Mouse (Mus musculus): ENCODE data around the gene Raver2.

Gene Raver2

GRCm38 (mm10) chr4:101146891-101147655 is 78.3 kb downstream of the Raver2 start:
- TF ChIP-seq GATA4 (IDR thresholded peaks at IDR 0.05; ENCODE audit: insufficient replicate concordance, low read length): no peak

DNA sequence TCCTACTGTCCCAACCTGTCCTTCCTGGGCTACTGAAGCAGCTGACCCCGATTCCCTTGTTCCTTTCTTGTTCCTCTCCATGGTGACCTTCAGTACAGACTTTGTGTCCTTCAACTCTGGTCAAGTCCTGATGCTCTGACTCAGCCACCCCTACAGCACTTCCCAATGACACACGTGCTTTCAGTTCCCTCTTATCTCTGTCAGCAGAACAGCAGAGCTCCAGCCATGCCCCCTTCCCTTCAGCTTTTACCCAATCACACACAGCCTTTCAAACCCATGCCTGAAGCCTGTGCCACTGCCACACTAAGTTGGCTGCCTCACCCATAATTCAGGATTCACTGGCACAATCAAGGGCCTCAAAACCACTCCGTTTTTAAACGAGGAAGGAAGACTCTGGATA is 86.8 kb downstream of the Raver2 start:
- no peak for TF ChIP-seq GATA4 (IDR thresholded peaks at IDR 0.05; ENCODE audit: insufficient replicate concordance, low read length)

DNA sequence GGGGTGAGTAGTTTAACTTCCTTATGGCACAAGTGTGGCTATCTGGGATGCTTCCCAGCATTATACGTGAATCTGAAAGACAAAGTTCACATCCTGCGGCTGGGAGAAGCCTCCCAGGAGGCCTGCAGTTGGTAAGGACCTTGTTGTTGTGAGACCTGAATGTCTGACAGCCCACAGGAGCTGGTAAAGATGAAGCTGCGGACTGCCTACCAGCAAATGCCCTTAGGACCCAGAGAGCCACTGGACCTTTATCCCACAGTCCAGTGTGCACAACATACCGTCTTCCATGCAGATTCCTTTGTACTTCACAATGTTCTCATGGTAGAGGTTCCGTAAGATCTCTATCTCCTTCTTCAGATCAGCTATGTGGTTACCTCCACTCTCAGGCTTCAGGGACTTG is 88.7 kb downstream of the Raver2 start:
- TF ChIP-seq GATA4 (IDR thresholded peaks at IDR 0.05; ENCODE audit: insufficient replicate concordance, low read length): no peak

DNA sequence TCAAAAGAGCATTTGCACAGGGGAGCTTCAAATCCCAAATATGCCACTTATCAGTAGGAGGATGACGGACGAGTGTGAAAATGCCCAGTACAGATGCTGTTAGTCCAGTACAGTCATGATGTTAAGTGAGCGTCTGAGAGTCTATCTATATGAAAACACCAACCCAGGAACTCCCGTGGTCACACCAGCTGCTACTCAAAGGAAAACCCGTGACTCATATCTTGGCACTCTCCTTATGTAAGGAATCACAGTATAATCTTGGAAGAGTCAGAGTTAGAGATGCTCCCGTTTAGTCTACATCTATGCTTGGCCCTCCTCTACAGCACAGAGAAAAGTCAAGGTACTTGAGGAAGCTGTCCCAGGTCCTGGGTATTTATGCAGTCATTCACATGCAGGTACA is 89.5 kb downstream of the Raver2 start:
- TF ChIP-seq GATA4 (IDR thresholded peaks at IDR 0.05; ENCODE audit: insufficient replicate concordance, low read length): no peak

DNA sequence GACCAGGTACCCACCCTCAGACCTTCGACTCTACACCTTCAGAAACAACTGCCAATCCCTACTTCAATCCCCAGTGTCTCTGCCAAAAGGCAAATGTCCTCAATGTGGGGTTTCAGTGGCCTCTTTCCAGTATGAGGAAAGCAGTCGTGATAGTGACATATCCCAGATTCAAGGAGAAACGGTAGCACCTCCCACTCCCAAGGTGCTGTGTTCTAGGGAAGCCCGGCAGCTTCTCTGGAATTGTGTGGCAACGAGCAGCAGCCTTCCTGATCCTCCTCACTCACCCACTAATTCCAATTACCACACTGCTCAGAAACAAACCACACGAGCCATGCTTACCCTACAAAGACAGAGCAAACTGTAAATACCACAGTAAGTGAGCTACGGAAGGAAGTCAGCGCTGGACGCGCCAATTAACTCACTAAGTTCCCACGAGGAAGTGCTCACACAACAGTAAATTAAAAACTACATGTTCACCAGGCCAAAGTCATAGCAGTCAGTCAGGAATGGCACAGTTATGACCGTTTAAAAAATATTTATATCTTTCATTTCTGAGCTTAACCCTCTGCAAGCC is 90.5 kb downstream of the Raver2 start:
- TF ChIP-seq GATA4 (IDR thresholded peaks at IDR 0.05; ENCODE audit: insufficient replicate concordance, low read length): no peak

DNA sequence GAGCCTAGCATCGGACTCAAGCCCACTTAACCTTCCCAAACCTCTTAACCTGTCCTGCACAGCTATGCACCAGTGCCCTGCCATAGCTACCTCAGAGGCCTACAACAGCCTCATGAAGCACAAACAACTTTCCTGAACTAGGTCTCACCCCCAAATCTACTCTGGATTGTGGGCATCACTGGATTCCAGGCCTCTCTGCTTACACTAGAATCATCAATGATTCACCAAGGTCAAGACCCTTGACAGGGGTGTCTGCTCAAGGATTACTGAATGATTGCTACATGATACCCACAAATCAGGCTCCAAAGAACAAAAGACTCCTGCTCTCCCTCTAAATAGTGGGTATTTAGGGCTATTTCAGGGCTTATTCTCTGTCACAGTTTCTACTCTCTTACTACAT is 92.0 kb downstream of the Raver2 start:
- TF ChIP-seq GATA4 (IDR thresholded peaks at IDR 0.05; ENCODE audit: insufficient replicate concordance, low read length): no peak

DNA sequence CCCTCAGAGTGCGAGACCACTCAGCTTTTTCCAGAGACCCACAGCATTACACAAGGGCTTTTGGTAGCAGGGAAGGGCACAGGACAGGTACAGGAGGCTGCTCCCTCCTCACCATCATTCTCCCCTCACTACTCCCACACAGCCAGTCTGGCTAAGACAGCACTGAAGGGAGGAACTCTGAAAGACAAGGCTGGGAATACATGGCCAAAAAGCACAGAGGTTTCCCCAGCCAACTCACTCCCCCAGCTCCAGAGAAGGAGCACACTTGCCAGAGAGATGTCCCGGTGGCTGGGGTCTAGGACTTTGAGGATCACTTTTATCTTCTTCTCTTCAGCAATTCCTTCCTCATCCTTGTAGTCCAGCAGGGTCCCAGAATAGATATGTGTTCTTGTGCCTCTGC is 95.4 kb downstream of the Raver2 start:
- TF ChIP-seq GATA4 (IDR thresholded peaks at IDR 0.05; ENCODE audit: insufficient replicate concordance, low read length): no peak

DNA sequence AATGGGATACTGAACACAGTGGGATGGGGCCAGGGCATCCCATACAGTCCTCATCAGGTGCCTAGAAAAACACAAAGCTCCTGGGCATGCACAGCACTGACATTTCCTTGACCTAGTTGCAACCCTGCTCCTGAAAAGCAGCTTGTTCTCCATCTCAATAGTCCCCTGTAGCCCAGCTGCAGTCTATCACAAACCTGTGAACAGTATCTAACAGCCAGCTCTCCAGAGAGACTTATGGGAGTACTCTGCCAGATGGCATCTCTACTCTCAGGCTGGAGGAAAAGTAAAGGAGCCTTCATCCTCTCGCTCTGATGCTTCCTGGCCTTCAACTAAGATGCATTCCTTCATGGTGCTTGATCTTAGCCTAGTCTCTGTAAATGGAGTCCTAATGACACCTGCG is 95.9 kb downstream of the Raver2 start:
- no peak for TF ChIP-seq GATA4 (IDR thresholded peaks at IDR 0.05; ENCODE audit: insufficient replicate concordance, low read length)

GRCm38 (mm10) chr4:101165776-101166175 is 97.0 kb downstream of the Raver2 start:
- TF ChIP-seq GATA4 (IDR thresholded peaks at IDR 0.05; ENCODE audit: insufficient replicate concordance, low read length): no peak

- TF ChIP-seq GATA4 (IDR thresholded peaks at IDR 0.05; ENCODE audit: insufficient replicate concordance, low read length): no peak
Measured at GRCm38 (mm10) chr4:101167777-101168176, 99.0 kb downstream of the Raver2 start.

- no peak for TF ChIP-seq GATA4 (IDR thresholded peaks at IDR 0.05; ENCODE audit: insufficient replicate concordance, low read length)
Measured at GRCm38 (mm10) chr4:101168189-101168778, 99.5 kb downstream of the Raver2 start.

DNA sequence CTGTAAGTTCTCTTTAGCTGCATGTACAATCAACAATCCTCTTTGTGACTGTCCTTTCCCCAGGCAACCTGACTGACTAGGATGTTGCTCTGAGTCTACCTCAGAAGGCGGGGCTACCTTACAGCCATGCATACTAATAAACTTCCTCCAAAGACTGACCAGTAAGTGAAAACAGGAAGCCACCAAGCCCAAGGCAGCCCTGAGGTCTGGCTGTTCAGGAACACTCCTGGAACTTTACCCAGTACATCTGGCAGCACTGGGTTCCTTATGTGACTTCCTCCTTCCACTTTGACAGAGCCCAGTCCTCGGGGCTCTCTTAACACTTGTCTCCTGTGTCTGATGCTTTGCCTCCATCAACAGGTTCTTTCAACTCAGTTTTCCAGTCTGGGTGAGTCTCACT is 104.0 kb downstream of the Raver2 start:
- no peak for TF ChIP-seq GATA4 (IDR thresholded peaks at IDR 0.05; ENCODE audit: insufficient replicate concordance, low read length)

DNA sequence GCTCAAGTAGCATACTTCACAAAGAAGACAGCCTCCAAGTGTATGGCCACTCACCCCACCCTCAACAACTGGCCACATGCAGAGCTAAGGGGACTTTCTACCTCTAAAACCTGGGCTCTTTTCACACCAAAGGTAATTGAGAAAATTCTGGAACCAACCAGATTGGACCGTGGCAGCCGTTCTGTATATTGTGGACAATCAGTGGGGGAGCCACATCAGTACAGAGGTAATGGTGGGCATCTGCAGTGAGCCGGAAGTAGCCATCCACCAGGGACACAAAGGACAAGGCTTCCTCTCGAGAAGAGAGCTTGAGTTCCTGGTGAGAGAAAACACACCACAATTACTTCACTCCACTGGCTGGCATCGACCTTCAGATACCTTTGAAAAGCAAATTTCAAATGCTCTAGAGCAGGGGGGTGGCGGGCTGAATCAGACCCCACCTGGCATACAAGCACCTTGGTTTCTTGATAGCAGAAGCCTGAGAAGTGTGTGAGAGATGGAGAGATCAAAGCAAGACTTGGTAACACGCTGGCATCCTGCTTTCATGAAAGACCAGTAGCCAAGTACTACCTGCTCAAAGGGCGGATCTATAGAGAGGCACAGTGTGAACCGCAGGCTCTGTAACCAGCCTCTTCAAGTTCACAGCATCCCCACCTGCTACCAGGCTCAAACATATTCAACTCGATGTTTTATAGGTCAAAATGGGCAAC is 106.3 kb downstream of the Raver2 start:
- no peak for TF ChIP-seq GATA4 (IDR thresholded peaks at IDR 0.05; ENCODE audit: insufficient replicate concordance, low read length)

- peak; percentile 98 for TF ChIP-seq GATA4 (IDR thresholded peaks at IDR 0.05; ENCODE audit: insufficient replicate concordance, low read length)
Measured at GRCm38 (mm10) chr4:101176123-101176522, 107.3 kb downstream of the Raver2 start.

GRCm38 (mm10) chr4:101177796-101178195 is 109.0 kb downstream of the Raver2 start:
- no peak for TF ChIP-seq GATA4 (IDR thresholded peaks at IDR 0.05; ENCODE audit: insufficient replicate concordance, low read length)

DNA sequence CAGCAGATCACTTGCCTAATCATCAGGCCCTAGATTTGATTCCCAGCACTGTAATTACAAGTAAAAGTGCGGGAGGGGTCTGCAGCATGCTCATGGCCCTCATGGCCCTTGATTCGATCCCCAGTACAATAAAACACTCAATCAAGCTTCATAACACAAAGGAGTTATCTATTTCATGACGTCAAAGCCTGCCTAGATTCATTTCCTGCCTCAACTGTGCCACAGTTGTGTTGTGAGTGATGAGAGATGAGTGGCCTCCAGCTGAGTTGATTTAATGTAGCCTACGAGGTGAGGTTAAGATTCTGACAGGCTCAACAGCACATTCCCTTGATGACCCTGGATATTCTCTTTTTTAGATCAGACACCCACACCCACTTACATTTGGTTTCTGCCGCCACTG is 110.3 kb downstream of the Raver2 start:
- TF ChIP-seq GATA4 (IDR thresholded peaks at IDR 0.05; ENCODE audit: insufficient replicate concordance, low read length): no peak

Data from liver, adult (tissue).